Mouse (Mus musculus) heart, postnatal 25 days (tissue): Measurements from ENCODE around the gene Cygb. TPM values are rescaled to one million over a fixed set of nuclear protein-coding genes. Genes with fewer than 3 reads are reported as not detected.

Experiments
- DNase-seq: peaks from one replicate; pipeline ENCODE4 v3.0.0; 2022; ENCODE audit warnings: low spot score
- intact Hi-C: fragments of 180-260 bp; cut with DNase I; formaldehyde crosslinking; loops from one replicate; pipeline ENCODE4 v1.15.1; 2025
- total RNA-seq, 2 experiments: library from RNA; stranded (reverse); gene quantifications; 2 replicates each; pipeline ENCODE4 v1.2.3; 2021

Gene Cygb
- total RNA-seq, 2 experiments from 2014 or later: 34.8 to 49.8 TPM

GRCm38 (mm10) chr11:116660181-116660580 lies 6.1 kb upstream of the Cygb start:
- no peak for DNase-seq

GRCm38 (mm10) chr11:116659027-116659621 lies 5.0 kb upstream of the Cygb start:
- no peak for DNase-seq
- intact Hi-C loops: no loop called here

More at GRCm38 (mm10) chr11:116660181-116660580, 6.1 kb upstream of the Cygb start:
- intact Hi-C loops: no loop called here

GRCm38 (mm10) chr11:116658238-116658637 lies 4.1 kb upstream of the Cygb start:
- intact Hi-C loops: no loop called here
- DNase-seq: no peak

GRCm38 (mm10) chr11:116657311-116658223 lies 3.5 kb upstream of the Cygb start:
- peak; percentile 92 for DNase-seq
- intact Hi-C loops: no loop called here

GRCm38 (mm10) chr11:116656348-116657191 lies 2.5 kb upstream of the Cygb start:
- DNase-seq: no peak

GRCm38 (mm10) chr11:116653709-116654221 lies 348 bp downstream of the Cygb start:
- DNase-seq: no peak
- intact Hi-C loops: no loop called here

More at GRCm38 (mm10) chr11:116656348-116657191, 2.5 kb upstream of the Cygb start:
- intact Hi-C loops: no loop called here

- intact Hi-C loops: no loop called here
Observed at GRCm38 (mm10) chr11:116653234-116653633, 879 bp downstream of the Cygb start, which contains the start of gene Prcd. Prcd (plus strand) TSS chr11:116653534.

GRCm38 (mm10) chr11:116652330-116653098 lies 1.6 kb downstream of the Cygb start:
- no peak for DNase-seq
- intact Hi-C loops: no loop called here

More at GRCm38 (mm10) chr11:116653234-116653633, 879 bp downstream of the Cygb start, which contains the start of gene Prcd:
- DNase-seq: no peak

GRCm38 (mm10) chr11:116651339-116651738 lies 2.8 kb downstream of the Cygb start:
- DNase-seq: no peak
- intact Hi-C loops: no loop called here

GRCm38 (mm10) chr11:116650811-116651210 lies 3.3 kb downstream of the Cygb start:
- DNase-seq: no peak

GRCm38 (mm10) chr11:116649711-116650337 lies 4.3 kb downstream of the Cygb start:
- no peak for DNase-seq
- intact Hi-C loops: no loop called here

More at GRCm38 (mm10) chr11:116650811-116651210, 3.3 kb downstream of the Cygb start:
- intact Hi-C loops: no loop called here

- DNase-seq: no peak
- intact Hi-C loops: no loop called here
Observed at GRCm38 (mm10) chr11:116648976-116649375, 5.1 kb downstream of the Cygb start.

GRCm38 (mm10) chr11:116648213-116648921 lies 5.7 kb downstream of the Cygb start:
- intact Hi-C loops: no loop called here

GRCm38 (mm10) chr11:116647340-116647991 lies 6.6 kb downstream of the Cygb start:
- intact Hi-C loops: no loop called here
- peak; percentile 81 for DNase-seq

More at GRCm38 (mm10) chr11:116648213-116648921, 5.7 kb downstream of the Cygb start:
- DNase-seq: peak; percentile 79

GRCm38 (mm10) chr11:116646771-116647170 lies 7.3 kb downstream of the Cygb start:
- intact Hi-C loops: no loop called here
- DNase-seq: no peak

- no peak for DNase-seq
Observed at GRCm38 (mm10) chr11:116646136-116646535, 8.0 kb downstream of the Cygb start.

GRCm38 (mm10) chr11:116645446-116646110 lies 8.5 kb downstream of the Cygb start:
- intact Hi-C loops: no loop called here
- DNase-seq: no peak

More at GRCm38 (mm10) chr11:116646136-116646535, 8.0 kb downstream of the Cygb start:
- intact Hi-C loops: no loop called here
